Mouse (Mus musculus) embryonic fibroblast, embryonic 13.5 days (primary cell): ENCODE data around the gene Clcn2. TPM values are rescaled to one million over a fixed set of nuclear protein-coding genes. Genes with fewer than 3 reads are reported as not detected.
A peak's percentile ranks its signal among the peaks of the same experiment; 100 is the strongest.

Source experiments
- H3K27ac ChIP-seq: 2 replicates; pipeline ENCODE4 v1.5.1; 2012; ENCODE audit warnings: low read length, control low read depth, inconsistent platforms; ENCODE audit not compliant: insufficient read depth
- H3K4me1 ChIP-seq: 2 replicates; pipeline ENCODE4 v1.6.1; 2011; ENCODE audit warnings: low read length; ENCODE audit not compliant: control insufficient read depth, insufficient read depth
- H3K4me3 ChIP-seq: 2 replicates; pipeline ENCODE4 v1.5.1; 2011; ENCODE audit warnings: mild to moderate bottlenecking, control low read depth, low read length; ENCODE audit not compliant: insufficient read depth
- CTCF ChIP-seq: IDR thresholded peaks from 2 replicates; pipeline ENCODE4 v1.5.1; 2011; ENCODE audit warnings: mild to moderate bottlenecking, control low read depth, low read length, moderate library complexity, borderline replicate concordance; ENCODE audit not compliant: insufficient read depth
- POLR2A ChIP-seq: IDR thresholded peaks from 2 replicates; pipeline ENCODE4 v1.6.1; 2011; ENCODE audit warnings: low read depth, mild to moderate bottlenecking, control low read depth, low read length, moderate library complexity
- polyA plus RNA-seq: library from polyadenylated mRNA; stranded (reverse); fragments of >200 nt; gene quantifications from 2 replicates; pipeline ENCODE4 v1.2.4, GENCODE M21; 2011; ENCODE audit warnings: low read depth; ENCODE audit not compliant: missing spikeins, insufficient read length

Clcn2 gene
- polyA plus RNA-seq = 7.0 and 7.9 TPM in 2 replicates

DNA sequence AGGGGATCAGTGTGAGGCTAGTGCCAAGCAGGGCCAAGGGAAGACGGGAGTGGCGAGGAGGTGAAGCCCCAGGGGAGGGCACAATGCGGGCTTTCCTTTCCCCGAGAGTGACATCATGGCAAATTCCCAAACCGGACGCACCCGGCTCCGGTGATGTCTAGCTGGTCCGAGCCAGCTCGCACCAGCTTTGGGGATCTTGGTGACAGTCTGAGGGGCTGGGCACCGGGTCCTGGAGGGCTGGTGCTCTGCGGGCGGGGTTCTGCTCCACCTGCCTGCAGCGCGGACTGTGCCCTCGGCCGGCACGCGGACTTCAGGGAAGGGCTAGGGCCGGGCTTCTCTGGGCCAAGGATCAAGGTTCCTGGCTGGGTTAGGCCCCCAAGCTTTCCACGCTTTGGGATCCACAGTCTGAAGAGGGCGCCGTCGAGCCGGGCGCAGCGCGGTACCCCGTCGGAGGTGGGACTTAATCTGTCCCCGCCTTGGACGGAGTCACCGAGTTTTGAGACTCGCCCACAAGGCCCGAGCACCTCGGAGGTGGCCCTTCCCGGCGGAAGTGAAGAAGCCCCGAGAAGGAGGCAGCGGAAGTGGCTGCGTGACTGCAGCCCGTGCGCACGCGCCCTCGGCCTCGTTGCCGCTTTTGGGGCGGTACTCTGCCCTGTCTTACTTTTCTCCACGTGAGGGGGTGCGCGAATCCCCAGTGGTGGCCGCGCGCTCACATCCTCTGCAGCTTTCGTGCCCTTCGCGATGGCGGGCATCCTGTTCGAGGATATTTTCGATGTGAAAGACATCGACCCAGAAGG is at the start of gene Clcn2, which contains the start of gene Polr2h:
Gene Clcn2 (minus strand): TSS at position 566 of the 797 bp plus-strand sequence.
Gene Polr2h (plus strand): TSS at position 485 of the 797 bp plus-strand sequence.
- peak within 1 kb of the TSS; percentile 97 for H3K4me3 ChIP-seq
- H3K4me1 ChIP-seq = peaks cover 3% of the 10 kb centered on the region; the same call in 1 of the 2 replicates
- peak within 1 kb of the TSS; percentile 90 for H3K27ac ChIP-seq
- TF ChIP-seq POLR2A = peak; percentile 79
- TF ChIP-seq CTCF = peak; percentile 53

GRCm38 (mm10) chr16:20765244-20765643 is 47.7 kb upstream of the Clcn2 start:
- no peak overlapping the region for H3K4me3 ChIP-seq
- TF ChIP-seq POLR2A (no peak), CTCF (0 out of 2 replicates have a peak, but pooled peaks have one; percentile 15)
- H3K27ac ChIP-seq = no peak overlapping the region
- H3K4me1 ChIP-seq = no peaks in the 10 kb centered on the region

DNA sequence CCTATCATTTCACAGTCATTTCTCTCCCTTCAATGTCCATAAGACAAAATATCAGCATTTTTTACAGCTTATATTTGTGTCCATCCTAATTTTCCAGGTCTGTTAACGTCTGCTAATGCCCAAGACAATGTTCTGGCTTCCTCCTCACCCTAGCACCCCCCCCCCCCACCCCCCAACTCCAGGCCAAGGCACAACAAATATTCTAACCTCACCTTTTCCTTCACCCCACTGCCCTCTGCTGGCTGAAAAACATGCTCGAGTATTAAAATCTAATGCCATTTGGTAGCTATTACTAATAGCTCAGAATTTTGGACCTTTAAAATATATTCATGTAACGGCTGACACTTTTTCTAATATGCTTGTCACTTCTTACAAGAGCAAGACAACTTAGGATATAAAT is 44.1 kb upstream of the Clcn2 start:
- Histone ChIP-seq H3K4me1 (no peaks in the 10 kb centered on the region), H3K4me3 (no peak overlapping the region), H3K27ac (no peak overlapping the region)
- TF ChIP-seq POLR2A (no peak), CTCF (no peak)

- Histone ChIP-seq H3K27ac (no peak overlapping the region), H3K4me3 (no peak overlapping the region), H3K4me1 (peaks cover 2% of the 10 kb centered on the region; the same call in 1 of the 2 replicates)
- TF ChIP-seq POLR2A (no peak), CTCF (no peak)
Measured at GRCm38 (mm10) chr16:20757385-20757784, 39.8 kb upstream of the Clcn2 start.

- peaks cover 2% of the 10 kb centered on the region; the same call in 1 of the 2 replicates for H3K4me1 ChIP-seq
- TF ChIP-seq POLR2A = no peak
- H3K4me3 ChIP-seq = no peak overlapping the region
- H3K27ac ChIP-seq = no peak overlapping the region
Measured at GRCm38 (mm10) chr16:20756052-20756451, 38.5 kb upstream of the Clcn2 start.

DNA sequence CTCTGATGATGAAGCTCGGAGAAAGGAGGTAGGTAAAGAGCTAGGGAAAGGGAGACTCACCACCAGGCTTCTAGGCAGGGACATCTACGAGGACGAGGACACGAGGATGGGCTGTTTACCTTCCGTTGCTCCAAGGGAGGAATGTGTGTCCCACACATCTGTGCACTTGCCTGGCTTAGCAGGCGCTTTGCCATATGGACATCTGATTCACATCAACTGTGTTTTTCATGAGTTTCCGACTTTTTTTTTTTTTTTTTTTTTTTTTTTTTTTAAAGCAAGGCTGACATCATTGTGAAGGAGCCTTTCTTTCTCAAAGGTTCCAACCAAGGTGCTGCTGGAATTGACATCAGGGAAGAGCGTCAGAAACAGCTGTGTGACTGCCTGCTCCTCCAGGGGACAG is 33.0 kb upstream of the Clcn2 start:
- TF ChIP-seq POLR2A = no peak
- TF ChIP-seq CTCF = no peak
- Histone ChIP-seq H3K4me1 (peaks cover 2% of the 10 kb centered on the region; the same call in 1 of the 2 replicates), H3K27ac (no peak overlapping the region), H3K4me3 (no peak overlapping the region)

DNA sequence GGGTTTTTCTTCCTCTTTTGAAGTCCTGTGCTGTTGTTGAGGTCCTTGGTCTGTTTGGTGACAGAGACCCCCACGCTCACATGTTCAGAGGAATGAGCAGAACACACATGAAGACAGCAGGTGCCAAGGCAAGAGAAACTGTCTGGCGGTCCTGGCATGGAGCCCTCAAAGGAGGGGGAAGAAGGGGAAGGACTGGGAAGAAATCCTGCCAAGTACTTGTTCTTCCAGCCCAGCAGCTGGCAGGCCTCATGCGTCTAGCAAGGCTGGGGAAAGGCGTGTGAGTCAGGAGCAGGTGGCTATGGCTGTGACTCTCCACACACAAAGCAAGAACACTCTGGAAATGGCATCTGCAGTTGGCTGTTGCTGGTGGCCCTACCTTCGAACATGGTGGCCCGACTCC is 29.1 kb upstream of the Clcn2 start:
- peaks cover 2% of the 10 kb centered on the region; the same call in 1 of the 2 replicates for H3K4me1 ChIP-seq
- no peak overlapping the region for H3K27ac ChIP-seq
- TF ChIP-seq POLR2A (no peak), CTCF (no peak)
- no peak overlapping the region for H3K4me3 ChIP-seq

GRCm38 (mm10) chr16:20739845-20740244 is 22.3 kb upstream of the Clcn2 start:
- H3K4me1 ChIP-seq = no peaks in the 10 kb centered on the region
- no peak overlapping the region for H3K4me3 ChIP-seq
- TF ChIP-seq CTCF (no peak), POLR2A (no peak)
- H3K27ac ChIP-seq = no peak overlapping the region

DNA sequence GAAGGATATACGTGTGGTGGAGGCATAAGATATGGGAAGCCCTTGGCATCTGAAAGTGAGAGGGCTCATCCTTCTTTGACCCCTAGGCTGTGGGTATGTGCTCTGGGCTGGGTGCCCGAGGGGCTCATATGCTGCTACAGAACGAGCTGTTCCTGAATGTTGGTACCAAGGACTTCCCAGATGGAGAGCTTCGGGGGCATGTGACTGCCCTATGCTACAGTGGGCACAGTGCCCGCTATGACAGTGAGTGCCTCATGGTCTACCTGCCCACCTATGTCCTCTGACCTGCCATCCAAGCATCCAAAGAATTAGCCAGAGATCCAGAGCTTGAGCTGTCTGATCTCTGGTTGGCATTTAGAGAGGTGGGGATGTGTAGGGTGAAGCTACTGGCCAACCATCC is 19.3 kb upstream of the Clcn2 start:
- Histone ChIP-seq H3K4me1 (no peaks in the 10 kb centered on the region), H3K4me3 (no peak overlapping the region), H3K27ac (no peak overlapping the region)
- TF ChIP-seq POLR2A (no peak), CTCF (no peak)

DNA sequence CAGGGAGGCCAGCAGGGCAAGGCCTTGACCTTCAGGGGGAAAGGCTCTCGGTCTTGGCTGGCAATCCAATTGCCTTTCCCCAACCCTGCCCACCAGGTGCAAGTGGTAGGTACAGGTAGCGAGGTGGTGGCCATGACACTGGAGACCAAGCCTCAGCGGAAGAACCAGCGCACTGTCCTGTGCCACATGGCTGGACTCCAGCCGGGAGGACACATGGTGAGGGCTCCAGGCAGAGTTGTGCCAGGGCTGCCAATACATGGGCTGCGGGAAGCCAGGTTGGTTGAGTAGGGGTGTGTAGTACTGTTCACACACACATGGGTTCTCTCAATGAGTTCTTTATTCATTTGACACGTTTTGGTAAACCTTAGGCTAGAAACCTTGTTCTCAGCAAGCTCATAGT is 18.6 kb upstream of the Clcn2 start:
- Histone ChIP-seq H3K27ac (no peak overlapping the region), H3K4me3 (no peak overlapping the region), H3K4me1 (no peaks in the 10 kb centered on the region)
- TF ChIP-seq POLR2A (no peak), CTCF (no peak)
